Mouse (Mus musculus): ENCODE measurements at regions not wholly inside any gene's neighbourhood (a gene's known extent, or its start where the extent isn't known, plus 50 kb on each side); places are given as distances from the start of the nearest gene placed in this dataset.

DNA sequence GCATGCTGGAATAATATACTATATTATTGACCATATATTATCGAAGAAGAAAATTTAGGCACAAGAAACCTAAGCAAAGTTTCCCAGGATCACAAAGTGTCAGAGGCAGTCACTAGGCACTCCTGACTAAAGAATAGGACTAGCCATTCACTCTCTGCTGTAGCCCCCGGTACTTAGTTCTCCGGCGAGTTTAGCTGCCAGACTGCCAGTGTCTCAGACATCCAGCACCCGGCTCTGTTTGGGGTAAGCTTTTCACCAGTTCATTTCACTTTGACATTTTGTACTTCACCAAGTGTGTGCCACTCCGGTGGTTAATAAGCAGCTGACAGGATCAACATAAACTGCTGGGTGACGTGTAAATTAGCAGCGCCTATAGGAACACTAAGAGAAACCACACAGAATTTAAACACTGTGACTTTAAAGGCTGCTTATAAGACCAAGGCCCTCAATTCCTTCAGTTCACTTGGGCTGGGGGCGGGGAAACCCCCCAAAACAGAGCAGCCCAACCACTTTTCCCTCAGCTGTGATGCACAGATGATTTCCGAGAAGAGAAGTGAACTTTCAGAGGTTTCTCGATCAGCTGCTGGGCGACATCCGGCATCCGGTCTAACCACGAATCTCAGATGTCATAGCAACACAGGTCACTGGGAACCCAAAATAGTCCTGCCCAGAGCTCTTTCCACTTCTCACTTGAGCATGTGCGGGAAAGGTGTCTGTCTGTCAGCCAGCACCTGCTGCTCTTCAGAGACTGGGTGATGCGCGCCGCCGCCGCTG, 234.3 kb downstream of the Gm5426 start:
- TF ChIP-seq POLR2A (IDR thresholded peaks at IDR 0.05; ENCODE audit: extremely low read depth, insufficient read depth, low read length) (no peak), CTCF (IDR thresholded peaks at IDR 0.05; ENCODE audit: extremely low read depth, insufficient read depth, low read length) (no peak)
